Mouse (Mus musculus) kidney, postnatal 0 days (tissue): ENCODE results near the gene Syndig1. TPM values are rescaled to one million over a fixed set of nuclear protein-coding genes. Genes with fewer than 3 reads are reported as not detected.

ENCODE experiments used
- ATAC-seq: fragments of 200-750 bp; cut with Nextera tagmentation; replicated peaks from 2 replicates; pipeline ENCODE4 v1.8.0; 2017; ENCODE audit warnings: low read depth, moderate number of reproducible peaks, moderate TSS enrichment, moderate library complexity; ENCODE audit not compliant: low FRiP score
- DNase-seq: peaks from one replicate; pipeline ENCODE4 v3.0.0-alpha.2; 2016; ENCODE audit warnings: low spot score
- H3K27ac ChIP-seq: fragments of 300-500 bp; sonication (generic); 2 replicates; pipeline ENCODE4 v1.5.1; 2014; ENCODE audit warnings: mild to moderate bottlenecking
- H3K27me3 ChIP-seq: fragments of 300-500 bp; sonication (generic); 2 replicates; pipeline ENCODE4 v1.6.1; 2014; ENCODE audit warnings: low read length, mixed read lengths; ENCODE audit not compliant: insufficient read depth
- H3K36me3 ChIP-seq: fragments of 300-500 bp; sonication (generic); 2 replicates; pipeline ENCODE4 v1.6.1; 2014; ENCODE audit warnings: low read length, mixed read lengths; ENCODE audit not compliant: insufficient read depth
- H3K4me1 ChIP-seq: fragments of 300-500 bp; sonication (generic); replicated peaks from 2 replicates; pipeline ENCODE4 v1.6.1; 2014; ENCODE audit warnings: antibody characterized with exemption, low read length, mixed read lengths; ENCODE audit not compliant: insufficient read depth
- H3K4me2 ChIP-seq: fragments of 300-500 bp; sonication (generic); 2 replicates; pipeline ENCODE4 v1.6.1; 2014; ENCODE audit warnings: mild to moderate bottlenecking, low read length, moderate library complexity, mixed read lengths
- H3K4me3 ChIP-seq: fragments of 300-500 bp; sonication (generic); replicated peaks from 2 replicates; pipeline ENCODE4 v1.5.1; 2014; ENCODE audit warnings: low read depth, low read length
- H3K9ac ChIP-seq: fragments of 300-500 bp; sonication (generic); 2 replicates; pipeline ENCODE4 v1.6.1; 2014; ENCODE audit warnings: low read depth, low read length
- H3K9me3 ChIP-seq: fragments of 300-500 bp; sonication (generic); replicated peaks from 2 replicates; pipeline ENCODE4 v1.6.1; 2016; ENCODE audit warnings: low read length, inconsistent platforms, mixed read lengths
- CTCF ChIP-seq: IDR thresholded peaks from 2 replicates; pipeline ENCODE4 v1.5.1; 2016; ENCODE audit warnings: antibody characterized with exemption, low read depth, mild to moderate bottlenecking, moderate library complexity
- WGBS: fragments of 180-500 bp; shearing (Covaris S2); extraction: QIAGEN DNeasy Blood & Tissue Kit; methylation state at CpG from one replicate; pipeline ENCODE4 v1.1.7; 2014; 5-methylcytosine and 5-hydroxymethylcytosine counted together
- polyA plus RNA-seq: library from polyadenylated mRNA; unstranded; fragments of >200 nt; fragmentation: Nextera tagmentation; extraction: Ambion mirVana; gene quantifications from 2 replicates; pipeline ENCODE4 v1.2.1, GENCODE M21; 2015

The Syndig1 gene
- polyA plus RNA-seq, 1 experiment from 2014 or later, result 2.7 TPM

- Histone ChIP-seq H3K27ac (no peak overlapping the region), H3K27me3 (no peaks in the 10 kb centered on the region), H3K9me3 (no peaks in the 10 kb centered on the region), H3K4me1 (no peaks in the 10 kb centered on the region), H3K36me3 (no peaks in the 10 kb centered on the region), H3K9ac (no peak overlapping the region), H3K4me3 (no peak overlapping the region), H3K4me2 (no peak overlapping the region)
- 90% methylated on average over 4 of the region's 4 CpGs for WGBS
- ATAC-seq (no peak), DNase-seq (no peak)
- TF ChIP-seq CTCF, result no peak
Measured at GRCm38 (mm10) chr2:149872496-149872895, 43.5 kb downstream of the Syndig1 start.

- no peaks in the 10 kb centered on the region for H3K27me3 ChIP-seq
- WGBS, result 86% methylated on average over 3 of the region's 3 CpGs
- H3K4me2 ChIP-seq, result no peak overlapping the region
- no peaks in the 10 kb centered on the region for H3K36me3 ChIP-seq
- no peak overlapping the region for H3K9ac ChIP-seq
- H3K9me3 ChIP-seq, result no peaks in the 10 kb centered on the region
- no peak overlapping the region for H3K27ac ChIP-seq
- ATAC-seq (no peak), DNase-seq (no peak)
- no peaks in the 10 kb centered on the region for H3K4me1 ChIP-seq
- H3K4me3 ChIP-seq, result no peak overlapping the region
- no peak for TF ChIP-seq CTCF
Measured at GRCm38 (mm10) chr2:149873346-149873745, 44.3 kb downstream of the Syndig1 start.

- no peak overlapping the region for H3K9ac ChIP-seq
- no peak for TF ChIP-seq CTCF
- no peaks in the 10 kb centered on the region for H3K9me3 ChIP-seq
- ATAC-seq, result no peak
- DNase-seq, result no peak
- H3K4me2 ChIP-seq, result no peak overlapping the region
- H3K36me3 ChIP-seq, result no peaks in the 10 kb centered on the region
- H3K27ac ChIP-seq, result no peak overlapping the region
- no peak overlapping the region for H3K4me3 ChIP-seq
- no peaks in the 10 kb centered on the region for H3K4me1 ChIP-seq
- H3K27me3 ChIP-seq, result no peaks in the 10 kb centered on the region
- 48% methylated on average over 2 of the region's 2 CpGs for WGBS
Measured at GRCm38 (mm10) chr2:149877954-149878353, 48.9 kb downstream of the Syndig1 start.

GRCm38 (mm10) chr2:149887634-149888033, 58.6 kb downstream of the Syndig1 start:
- no peak for TF ChIP-seq CTCF
- Histone ChIP-seq H3K4me2 (no peak overlapping the region), H3K4me1 (no peaks in the 10 kb centered on the region), H3K9me3 (no peaks in the 10 kb centered on the region), H3K27me3 (no peaks in the 10 kb centered on the region), H3K27ac (no peak overlapping the region), H3K36me3 (no peaks in the 10 kb centered on the region), H3K4me3 (no peak overlapping the region), H3K9ac (no peak overlapping the region)
- no peak for DNase-seq
- ATAC-seq, result no peak

GRCm38 (mm10) chr2:149891647-149892046, 62.6 kb downstream of the Syndig1 start:
- no peak for ATAC-seq

GRCm38 (mm10) chr2:149896337-149896736, 67.3 kb downstream of the Syndig1 start:
- Histone ChIP-seq H3K4me3 (no peak overlapping the region), H3K9ac (no peak overlapping the region), H3K27ac (no peak overlapping the region), H3K4me1 (no peaks in the 10 kb centered on the region), H3K9me3 (no peaks in the 10 kb centered on the region), H3K27me3 (no peaks in the 10 kb centered on the region), H3K4me2 (no peak overlapping the region), H3K36me3 (no peaks in the 10 kb centered on the region)
- TF ChIP-seq CTCF, result no peak
- DNase-seq (no peak), ATAC-seq (no peak)
- 90% methylated on average over 2 of the region's 2 CpGs for whole genome bisulfite sequencing

More at GRCm38 (mm10) chr2:149891647-149892046, 62.6 kb downstream of the Syndig1 start:
- Histone ChIP-seq H3K36me3 (no peaks in the 10 kb centered on the region), H3K9ac (no peak overlapping the region), H3K4me2 (no peak overlapping the region), H3K4me3 (no peak overlapping the region), H3K4me1 (no peaks in the 10 kb centered on the region), H3K27me3 (no peaks in the 10 kb centered on the region), H3K9me3 (no peaks in the 10 kb centered on the region), H3K27ac (no peak overlapping the region)
- DNase-seq, result no peak
- WGBS, result 83% methylated on average over 2 of the region's 2 CpGs
- no peak for TF ChIP-seq CTCF

GRCm38 (mm10) chr2:149899615-149900014, 70.6 kb downstream of the Syndig1 start:
- no peaks in the 10 kb centered on the region for H3K27me3 ChIP-seq
- DNase-seq, result no peak
- no peak overlapping the region for H3K4me3 ChIP-seq
- TF ChIP-seq CTCF, result no peak
- H3K9me3 ChIP-seq, result no peaks in the 10 kb centered on the region
- H3K4me1 ChIP-seq, result no peaks in the 10 kb centered on the region
- H3K27ac ChIP-seq, result no peak overlapping the region
- H3K36me3 ChIP-seq, result no peaks in the 10 kb centered on the region
- 92% methylated on average over 9 of the region's 9 CpGs for WGBS
- ATAC-seq, result no peak
- H3K9ac ChIP-seq, result no peak overlapping the region
- no peak overlapping the region for H3K4me2 ChIP-seq
